Mouse (Mus musculus) layer of hippocampus, postnatal 14 days (tissue): Measurements from ENCODE around the gene Gm43552. TPM values are rescaled to one million over a fixed set of nuclear protein-coding genes. Genes with fewer than 3 reads are reported as not detected.
"Not testable (repeated sequence)": the region's sequence is repeated elsewhere in the genome, so short reads cannot be mapped to it uniquely, and the experiment has no call there.

Experiments
- DNase-seq, 2 experiments: peaks; one replicate each; pipeline ENCODE4 v3.0.0; 2021 to 2022; ENCODE audit warnings: low spot score in 2 of 2, mixed read lengths in 1 of 2
- total RNA-seq, 2 experiments: library from RNA; stranded (reverse); gene quantifications; 2 replicates each; pipeline ENCODE4 v1.2.3; 2021

The Gm43552 gene
- total RNA-seq, 2 experiments from 2014 or later, result not detected

GRCm38 (mm10) chr5:65491767-65492715 is 592 bp downstream of the Gm43552 start:
- DNase-seq, result peak; percentile 51 to 69

- DNase-seq, result no peak
These were observed 2.8 kb downstream of the Gm43552 start for GRCm38 (mm10) chr5:65489830-65490229.

- no peak for DNase-seq
These were observed 3.9 kb downstream of the Gm43552 start for GRCm38 (mm10) chr5:65488725-65489124.

- DNase-seq, result no peak
These were observed 5.3 kb downstream of the Gm43552 start for GRCm38 (mm10) chr5:65487381-65487780.

GRCm38 (mm10) chr5:65486514-65486913 is 6.1 kb downstream of the Gm43552 start:
- DNase-seq, result no peak

- no peak for DNase-seq
These were observed 9.6 kb downstream of the Gm43552 start for GRCm38 (mm10) chr5:65482996-65483395.

GRCm38 (mm10) chr5:65480511-65480910 is 12.1 kb downstream of the Gm43552 start:
- DNase-seq, result no peak

GRCm38 (mm10) chr5:65479681-65480445 is 12.8 kb downstream of the Gm43552 start:
- no peak for DNase-seq

- no peak for DNase-seq
These were observed 14.4 kb downstream of the Gm43552 start for GRCm38 (mm10) chr5:65478224-65478623.

- not testable (repeated sequence) for DNase-seq
These were observed 15.9 kb downstream of the Gm43552 start for GRCm38 (mm10) chr5:65476739-65477138.

GRCm38 (mm10) chr5:65475806-65476205 is 16.8 kb downstream of the Gm43552 start:
- no peak for DNase-seq

GRCm38 (mm10) chr5:65469766-65470165 is 22.9 kb downstream of the Gm43552 start:
- no peak for DNase-seq

- DNase-seq, result no peak
These were observed 25.7 kb downstream of the Gm43552 start for GRCm38 (mm10) chr5:65466911-65467310.

- no peak for DNase-seq
These were observed 32.3 kb downstream of the Gm43552 start for GRCm38 (mm10) chr5:65460361-65460760.

- no peak for DNase-seq
These were observed 33.2 kb downstream of the Gm43552 start for GRCm38 (mm10) chr5:65459454-65459853.

- DNase-seq, result no peak
These were observed 34.8 kb downstream of the Gm43552 start for GRCm38 (mm10) chr5:65457846-65458245.

GRCm38 (mm10) chr5:65457086-65457827 is 35.4 kb downstream of the Gm43552 start:
- DNase-seq, result no peak

GRCm38 (mm10) chr5:65454771-65455170 is 37.9 kb downstream of the Gm43552 start:
- DNase-seq, result no peak

GRCm38 (mm10) chr5:65448941-65449340 is 43.7 kb downstream of the Gm43552 start:
- DNase-seq, result no peak

GRCm38 (mm10) chr5:65447826-65448225 is 44.8 kb downstream of the Gm43552 start:
- DNase-seq, result no peak

- no peak for DNase-seq
These were observed 45.9 kb downstream of the Gm43552 start for GRCm38 (mm10) chr5:65446756-65447155.
